Mouse (Mus musculus) ES-E14 (cell line): ENCODE results near the gene Oas1g.

Experiments
- HCFC1 ChIP-seq: IDR thresholded peaks from 2 replicates; pipeline ENCODE4 v1.6.1; 2012; ENCODE audit warnings: low read length, inconsistent platforms, borderline replicate concordance; ENCODE audit not compliant: insufficient read depth
- ZC3H11A ChIP-seq: IDR thresholded peaks from 2 replicates; pipeline ENCODE4 v1.6.1; 2012; ENCODE audit warnings: low read depth, mild to moderate bottlenecking, inconsistent platforms, low read length, borderline replicate concordance
- ZNF384 ChIP-seq: IDR thresholded peaks from 2 replicates; pipeline ENCODE4 v1.6.1; 2012; ENCODE audit warnings: low read depth, low read length, inconsistent platforms

- TF ChIP-seq ZNF384 = no peak
- TF ChIP-seq HCFC1 = no peak
- no peak for TF ChIP-seq ZC3H11A
These were observed 17.9 kb downstream of the Oas1g start for GRCm38 (mm10) chr5:120869436-120870015.
